Mouse (Mus musculus) lung, postnatal 4 days (tissue): ENCODE measurements around the gene Stat5b.
A peak's percentile ranks its signal among the peaks of the same experiment; 100 is the strongest.

Experiments
- DNase-seq, 2 experiments: peaks; one replicate each; pipeline ENCODE4 v3.0.0; 2021

Stat5b gene

DNA sequence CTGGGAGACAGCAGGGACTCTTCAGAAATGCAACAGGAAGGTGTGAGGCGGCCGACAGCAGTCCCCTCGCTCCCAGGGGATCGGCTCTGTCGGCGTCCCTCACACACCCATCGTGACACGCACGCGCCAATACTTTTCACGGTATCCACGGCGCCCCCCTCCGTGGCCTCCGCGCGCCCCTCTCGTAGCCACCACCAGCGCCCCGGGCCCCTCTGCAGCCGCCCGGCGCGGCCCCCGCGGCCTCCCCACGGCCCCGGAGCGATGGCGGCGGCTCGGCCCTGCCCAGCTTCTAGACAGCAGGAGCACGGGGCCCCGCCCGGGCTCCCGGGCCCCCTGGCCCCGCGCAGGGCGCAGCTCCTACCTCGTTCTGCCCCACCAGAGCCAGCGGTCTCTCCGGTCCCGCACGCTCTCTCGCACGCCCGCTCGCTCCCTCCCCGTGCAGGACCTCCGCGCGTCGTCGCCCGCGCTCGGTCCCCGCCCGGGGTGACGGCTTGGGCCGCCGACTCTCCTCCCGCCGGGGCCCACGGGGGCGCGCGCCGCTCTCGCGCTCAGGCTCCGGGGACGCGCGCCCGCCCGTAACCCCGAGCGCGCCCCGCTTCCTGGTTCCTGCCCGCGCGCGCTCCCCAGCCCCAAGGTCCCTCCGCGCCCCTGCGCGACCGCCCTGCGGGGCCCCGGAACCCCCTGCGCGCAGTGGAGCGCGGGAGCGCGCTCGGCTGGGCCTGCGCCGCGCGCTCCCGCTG is at the start of gene Stat5b:
Stat5b (minus strand) TSS at position 687 of the 740 bp plus-strand sequence.
- DNase-seq: peak; percentile 84 to 93

DNA sequence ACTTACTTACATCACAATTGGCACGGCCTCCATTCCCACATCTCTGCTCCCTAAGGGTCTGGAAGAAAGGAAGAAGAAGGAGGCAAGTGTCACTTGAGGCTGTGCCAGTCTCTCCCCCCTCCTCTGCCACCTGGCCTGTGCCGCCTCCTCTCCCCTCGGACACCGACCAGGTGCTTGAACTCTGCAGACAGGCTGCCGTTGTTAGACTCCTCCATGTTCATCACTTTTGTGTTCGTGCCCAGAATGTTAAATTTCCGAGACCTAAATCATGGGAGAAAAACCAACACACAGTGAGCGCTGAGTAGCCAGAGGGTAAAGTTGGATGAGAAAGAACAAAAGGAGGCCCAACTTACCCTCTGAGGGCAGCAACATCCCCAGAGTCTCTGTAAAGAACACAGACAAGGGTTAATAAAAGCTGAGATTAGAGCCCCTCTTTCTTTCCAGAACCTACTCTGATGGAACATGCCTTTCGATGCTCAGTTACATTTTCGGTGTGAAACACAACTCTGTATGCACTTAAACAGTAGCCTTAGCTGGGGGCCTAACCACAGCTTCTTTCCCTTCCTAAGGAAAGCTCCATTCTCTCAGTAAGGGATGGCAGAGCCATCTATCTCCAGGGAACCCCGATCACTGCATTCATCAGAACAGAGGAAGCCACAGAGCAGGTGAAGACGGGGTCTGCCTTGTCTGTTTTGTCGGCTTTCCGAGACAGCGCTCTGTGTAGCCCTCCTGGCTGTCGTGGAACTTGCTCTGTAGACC is 48.1 kb upstream of the Stat5b start:
- no peak for DNase-seq

DNA sequence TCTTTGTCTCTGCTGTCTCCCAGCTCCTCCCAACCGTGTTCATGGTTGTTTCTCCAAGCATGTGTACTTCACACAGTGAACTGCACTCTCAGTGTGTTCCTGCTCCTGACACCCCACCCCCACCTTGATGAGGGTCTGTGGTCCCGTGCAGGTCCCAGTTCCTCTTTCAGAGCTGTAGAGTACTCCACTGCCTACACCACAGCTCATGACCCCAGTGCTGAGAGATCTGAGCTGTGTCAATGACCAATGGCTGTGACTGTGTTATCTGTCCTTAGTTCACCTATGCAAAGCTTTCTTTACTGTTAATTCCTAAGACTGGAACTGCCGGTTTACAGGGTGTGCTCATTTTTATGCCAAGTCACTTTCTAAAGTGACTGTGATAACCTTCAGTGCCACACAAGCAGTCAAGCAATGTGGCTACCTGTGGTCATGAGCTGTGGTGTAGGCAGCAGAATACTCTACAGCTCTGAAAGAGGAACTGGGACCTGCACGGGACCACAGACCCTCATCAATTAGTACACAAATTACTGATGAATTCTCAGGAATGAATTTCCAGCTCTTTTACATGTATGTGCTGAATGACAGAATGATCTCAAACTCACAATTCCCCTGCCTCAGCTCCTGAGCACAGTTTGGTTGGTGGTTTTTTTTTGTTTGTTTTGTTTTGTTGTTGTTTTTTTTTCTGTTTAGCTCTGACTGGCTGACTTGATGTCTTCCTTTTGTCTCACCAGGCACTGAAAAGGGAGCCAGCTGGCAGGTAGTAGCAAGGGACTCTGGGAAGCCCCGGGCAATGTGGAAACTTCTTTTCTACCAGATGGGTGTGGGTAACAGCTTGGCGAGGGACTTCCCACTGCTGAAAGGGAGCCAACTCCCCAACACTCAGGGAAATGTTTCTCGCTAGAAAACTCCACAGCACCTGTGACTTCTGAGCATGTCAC is 47.0 kb upstream of the Stat5b start:
- DNase-seq: no peak

DNA sequence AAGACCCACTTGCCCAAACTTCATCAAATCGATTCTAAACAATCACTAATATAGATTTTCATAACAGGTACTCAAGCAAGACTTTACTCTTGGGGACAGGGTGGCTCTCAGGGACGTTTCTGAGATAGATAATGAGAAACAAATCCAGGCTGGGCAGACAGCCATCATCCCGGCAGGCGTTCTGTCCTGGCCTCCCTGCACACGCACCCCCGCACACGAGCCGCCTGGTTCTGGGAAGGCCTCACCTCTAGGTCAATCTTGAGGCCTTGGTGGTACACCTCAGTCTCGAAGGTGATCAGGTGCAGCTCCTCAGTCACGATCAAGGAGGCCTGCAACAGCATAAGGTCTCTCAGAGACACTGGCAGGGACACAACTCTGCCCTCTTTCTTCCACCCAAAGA is 45.6 kb upstream of the Stat5b start:
- DNase-seq: no peak

DNA sequence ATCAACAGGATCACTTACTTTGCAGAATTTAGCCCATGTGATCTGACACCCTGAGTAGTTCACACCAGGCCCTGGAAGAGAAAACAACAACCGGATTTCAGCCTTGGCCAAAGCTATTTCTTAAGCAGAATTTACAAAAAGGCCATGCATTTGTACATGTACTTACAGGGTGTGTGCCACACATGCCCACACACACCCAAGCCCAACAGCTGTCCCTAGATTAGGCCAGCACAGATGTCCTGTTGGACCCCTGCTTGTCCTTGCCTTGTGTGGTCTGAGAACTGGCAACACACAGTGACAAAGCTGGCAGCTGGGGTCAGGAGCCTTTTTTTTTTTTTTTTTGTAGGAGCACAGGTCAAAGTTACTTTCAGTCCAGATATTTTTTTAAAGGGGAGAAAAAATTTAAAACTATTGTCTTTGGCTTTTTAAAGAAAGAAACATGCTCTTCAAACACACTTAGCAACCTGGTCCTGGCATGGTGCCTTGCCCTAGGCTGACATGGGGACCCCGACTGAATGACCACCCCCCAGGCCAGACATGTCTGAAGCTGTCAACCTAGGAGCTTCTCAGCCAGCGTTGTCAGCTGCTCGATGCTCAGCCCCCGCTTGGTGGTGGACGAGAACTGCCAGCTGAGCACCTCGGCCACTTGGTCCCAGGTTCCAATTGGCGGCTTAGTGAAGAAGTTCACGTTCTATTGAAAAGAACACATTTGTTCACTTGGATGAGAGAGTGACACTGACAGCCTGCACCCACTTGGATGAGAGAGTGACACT is 43.8 kb upstream of the Stat5b start:
- DNase-seq: no peak

DNA sequence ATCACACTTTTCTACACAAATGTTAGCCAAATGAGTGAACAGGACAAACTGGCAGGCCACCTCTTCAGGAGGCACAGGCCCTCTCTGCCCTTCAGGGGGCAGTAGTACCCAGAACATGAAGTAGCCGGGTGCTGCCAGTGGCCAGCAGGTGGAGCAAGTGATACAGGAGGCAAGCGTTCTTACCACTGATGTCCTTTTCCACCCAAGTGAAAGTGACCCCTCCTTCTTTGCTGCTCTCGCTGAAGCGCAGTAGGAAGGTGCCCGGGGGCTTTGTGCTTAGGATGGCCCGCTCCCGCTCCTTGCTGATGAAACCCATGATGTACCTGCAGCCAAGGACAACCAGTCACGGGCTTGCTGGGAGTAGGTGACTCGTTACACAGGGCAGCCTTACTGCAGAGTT is 43.0 kb upstream of the Stat5b start:
- DNase-seq: peak; percentile 90 to 93

DNA sequence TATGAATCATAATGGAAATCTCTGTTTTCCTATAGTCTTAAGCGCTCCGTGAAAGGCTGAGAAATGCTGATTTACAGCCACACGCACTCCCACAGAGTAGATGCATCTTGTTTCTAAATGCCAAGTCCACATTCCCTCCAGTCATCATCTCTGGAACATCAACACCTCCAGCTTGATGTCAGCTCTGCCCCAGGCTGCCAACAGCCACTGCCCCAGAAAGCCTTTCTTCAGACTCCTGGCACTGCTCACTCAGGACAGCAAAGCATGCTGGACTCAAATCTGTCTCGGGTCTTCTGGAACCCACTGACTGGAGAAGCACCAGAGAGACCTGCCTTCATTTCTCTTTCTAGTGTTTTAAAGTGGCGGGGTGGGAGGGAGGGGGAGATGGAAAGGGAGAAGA is 41.9 kb upstream of the Stat5b start:
- no peak for DNase-seq

DNA sequence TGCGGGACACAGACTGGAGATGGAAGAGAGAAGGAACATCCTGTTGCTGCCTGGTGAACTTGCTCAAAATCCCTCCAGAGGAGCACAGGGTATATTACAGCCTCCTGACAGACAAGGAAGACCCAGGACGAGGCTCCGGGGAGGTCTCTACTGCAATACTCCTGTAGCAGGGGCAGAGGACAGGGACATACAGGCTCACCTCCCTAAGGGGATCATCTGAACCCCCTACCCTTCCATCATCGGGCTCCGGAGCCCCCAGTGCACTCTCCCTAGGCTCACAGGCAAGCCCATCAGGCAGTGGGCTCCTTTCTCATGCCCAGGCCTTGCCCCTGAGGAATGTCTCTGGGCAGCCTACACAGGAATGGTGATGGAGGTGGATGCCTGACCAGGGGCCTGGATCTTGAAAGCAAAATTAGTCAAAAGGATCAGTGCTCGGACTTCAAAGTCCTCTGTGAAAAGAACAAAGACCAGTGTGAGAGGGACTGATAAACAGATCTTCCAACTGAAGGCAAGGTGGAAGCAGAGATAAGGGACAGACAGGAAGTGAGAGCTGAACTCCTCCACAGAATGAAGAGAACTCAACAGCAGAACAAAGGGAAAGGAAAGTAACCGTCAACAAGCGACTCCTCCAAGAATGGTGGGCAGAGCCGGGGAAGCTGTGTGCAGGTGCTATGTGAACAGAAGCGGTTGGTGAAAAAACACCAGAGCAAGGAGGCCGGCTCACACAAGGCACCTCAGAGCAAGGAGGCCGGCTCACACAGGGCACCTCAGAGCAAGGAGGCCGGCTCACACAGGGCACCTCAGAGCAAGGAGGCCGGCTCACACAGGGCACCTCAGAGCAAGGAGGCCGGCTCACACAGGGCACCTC is 41.0 kb upstream of the Stat5b start:
- DNase-seq: peak in 1 of 2 experiments; percentile 36

DNA sequence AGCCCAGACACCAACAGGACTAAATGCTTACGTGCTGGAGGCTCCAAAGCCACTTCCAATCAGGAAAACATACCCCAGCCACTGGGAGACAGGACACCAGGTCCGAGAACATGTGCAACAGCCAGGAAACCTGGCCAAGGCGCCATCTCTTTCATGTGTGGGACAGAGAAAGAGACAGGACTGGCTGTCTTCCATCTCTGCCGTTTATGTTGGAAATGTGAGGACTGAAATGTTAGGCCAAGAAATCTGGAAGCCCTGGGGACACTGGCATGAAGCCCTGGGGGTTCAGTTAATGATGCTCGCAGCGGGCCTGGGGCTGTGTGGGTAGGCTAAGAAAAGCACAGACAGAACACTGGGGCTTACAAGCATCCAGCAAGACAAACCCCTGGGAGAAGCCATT is 40.0 kb upstream of the Stat5b start:
- peak; percentile 28 to 64 for DNase-seq

DNA sequence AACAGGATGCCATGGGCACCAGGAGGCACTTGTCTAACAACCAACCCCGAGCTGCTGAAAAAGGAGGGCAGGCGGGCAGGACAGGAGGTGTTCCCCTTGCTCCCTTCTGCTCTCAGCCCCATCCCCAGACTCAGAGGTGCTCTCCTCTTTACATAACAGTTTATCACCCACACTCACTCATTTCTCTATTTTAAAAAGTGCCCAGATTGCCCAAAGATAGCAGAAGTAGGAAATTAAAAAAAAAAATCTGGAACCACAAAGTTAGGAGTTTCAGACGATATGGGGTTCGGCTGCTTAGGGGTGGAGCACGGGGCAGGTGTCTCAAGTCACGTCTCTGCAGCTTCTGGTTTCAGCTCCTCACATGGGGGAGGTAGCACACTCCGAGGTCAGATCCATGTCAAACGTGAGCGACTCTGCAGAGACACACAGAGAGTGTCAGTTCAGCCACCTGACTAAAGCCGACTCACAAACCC is 37.9 kb upstream of the Stat5b start:
- DNase-seq: no peak

DNA sequence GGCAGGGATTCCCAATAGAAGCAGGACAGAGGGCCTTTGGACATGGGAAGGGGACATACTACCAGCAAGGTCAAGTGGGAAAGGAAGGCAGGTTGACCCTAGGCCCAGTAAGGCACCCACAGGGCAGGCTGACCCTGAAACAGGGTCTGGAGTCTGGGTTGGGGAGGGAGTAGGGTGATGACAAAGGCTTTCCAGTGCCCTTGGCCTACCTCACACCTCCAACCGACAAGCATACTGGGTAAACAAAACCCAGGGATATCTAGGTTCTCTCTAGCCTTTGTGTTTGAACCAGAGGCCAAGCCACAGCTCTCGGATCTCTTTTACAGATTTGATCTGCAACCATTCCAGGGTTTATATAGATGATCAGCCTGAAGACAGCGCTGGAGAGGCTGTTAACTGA is 37.2 kb upstream of the Stat5b start:
- no peak for DNase-seq

DNA sequence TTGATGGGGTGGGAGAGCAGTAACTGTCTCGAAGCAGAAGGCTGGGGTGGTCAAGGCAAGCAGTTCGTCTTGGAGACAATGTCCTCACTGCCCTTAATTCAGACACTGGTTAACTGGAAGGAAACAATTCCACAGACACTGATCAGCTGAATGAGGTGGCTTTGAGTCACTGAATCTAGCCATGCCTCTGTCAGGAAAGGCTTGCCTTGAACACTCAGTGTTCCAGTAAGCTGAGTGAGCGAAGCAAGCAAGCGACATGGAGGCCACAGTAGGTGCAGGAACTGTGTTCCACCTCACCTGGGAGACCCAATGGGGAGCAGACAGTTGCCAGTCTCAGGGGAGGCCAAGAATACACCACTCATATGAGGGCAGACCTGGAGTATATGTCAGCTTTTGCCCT is 36.7 kb upstream of the Stat5b start:
- DNase-seq: no peak

DNA sequence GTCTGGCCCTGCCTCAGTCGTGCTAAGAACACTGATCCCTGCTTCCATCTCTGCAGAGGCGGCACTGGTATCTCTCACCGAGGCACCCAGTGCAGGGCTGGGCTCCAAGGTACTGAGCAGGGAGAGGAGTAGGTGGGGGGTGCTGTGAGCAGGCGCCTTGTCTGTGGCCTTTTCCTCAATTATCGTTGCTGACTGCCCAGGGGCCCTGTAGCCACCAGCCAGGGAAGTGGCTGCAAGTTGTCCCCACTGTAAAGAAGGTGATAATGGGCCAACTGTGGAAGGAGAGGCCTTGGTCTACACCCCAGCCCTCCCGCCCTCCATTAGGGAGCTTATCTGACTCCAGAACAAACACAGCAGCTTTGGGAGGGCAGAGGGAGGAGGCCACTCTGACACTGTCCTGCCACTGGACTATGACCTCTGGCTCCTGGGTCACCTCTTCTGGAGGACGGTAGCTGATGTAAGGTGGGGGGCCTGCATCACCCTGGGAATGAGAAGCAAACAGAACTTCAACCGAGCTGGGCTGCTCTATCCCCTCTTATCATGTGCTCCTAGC is 35.7 kb upstream of the Stat5b start:
- DNase-seq: no peak

DNA sequence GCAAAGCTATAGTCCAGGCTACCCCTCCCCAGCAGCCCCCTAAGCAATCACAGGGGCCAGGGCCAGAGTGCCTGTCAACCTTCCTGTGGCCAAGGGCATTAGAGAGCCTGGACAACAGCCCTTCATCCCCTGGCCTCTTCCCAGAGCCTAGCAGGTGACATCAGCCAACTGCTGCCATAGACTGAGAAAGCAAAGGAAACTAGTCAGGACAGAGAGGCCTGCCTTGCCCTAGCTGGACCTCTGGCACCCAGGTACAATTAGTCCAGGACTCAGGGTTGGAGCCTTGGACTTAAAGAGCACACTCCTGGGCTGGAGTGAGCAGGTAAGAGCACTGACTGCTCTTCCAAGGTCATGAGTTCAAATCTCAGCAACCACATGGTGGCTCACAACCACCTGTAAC is 34.9 kb upstream of the Stat5b start:
- no peak for DNase-seq

DNA sequence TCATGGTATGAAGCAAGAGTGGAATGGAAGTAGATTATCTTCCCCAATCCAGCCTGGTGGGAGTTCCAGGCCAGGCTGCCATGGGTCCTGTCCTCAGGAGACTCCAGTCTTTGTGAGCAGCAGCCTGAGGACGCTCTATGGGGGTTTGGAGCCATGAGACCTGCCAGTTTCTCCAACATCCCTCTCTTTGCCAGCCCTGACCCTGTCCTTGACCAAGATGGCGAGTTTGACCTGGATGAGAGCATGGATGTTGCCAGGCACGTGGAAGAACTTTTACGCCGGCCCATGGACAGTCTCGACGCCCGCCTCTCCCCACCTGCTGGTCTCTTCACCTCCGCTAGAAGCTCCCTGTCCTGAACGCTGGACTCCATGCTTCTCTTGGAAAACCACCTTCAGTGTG is 33.1 kb upstream of the Stat5b start:
- DNase-seq: no peak

DNA sequence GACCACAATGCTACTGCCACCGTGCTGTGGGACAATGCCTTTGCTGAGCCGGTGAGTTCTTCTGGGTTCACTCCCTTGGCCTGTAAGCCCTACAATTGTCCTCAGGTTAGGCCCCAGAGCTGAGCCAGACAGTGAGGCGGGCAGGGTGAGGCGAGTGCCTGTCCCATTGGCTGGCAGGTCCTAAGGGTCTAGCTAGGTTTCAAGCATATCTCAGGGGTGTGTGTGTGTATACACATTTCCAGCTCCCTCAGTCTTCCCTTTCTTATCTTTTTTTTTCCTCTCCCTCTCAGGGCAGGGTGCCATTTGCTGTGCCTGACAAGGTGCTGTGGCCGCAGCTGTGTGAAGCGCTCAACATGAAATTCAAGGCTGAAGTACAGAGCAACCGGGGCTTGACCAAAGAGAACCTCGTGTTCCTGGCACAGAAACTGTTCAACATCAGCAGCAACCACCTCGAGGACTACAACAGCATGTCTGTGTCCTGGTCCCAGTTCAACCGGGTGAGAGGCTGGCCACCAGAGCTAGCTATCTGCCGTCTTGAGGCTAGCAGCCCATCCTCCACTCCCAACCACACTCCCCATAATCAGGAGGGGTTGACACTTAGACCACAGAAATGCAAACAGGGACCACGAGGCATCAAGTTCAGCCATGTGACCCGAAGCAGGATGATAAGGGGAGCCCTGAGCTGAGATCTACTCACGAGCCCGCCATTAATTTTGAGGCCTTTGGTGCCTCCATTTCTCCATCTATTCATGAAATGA is 29.0 kb upstream of the Stat5b start:
- DNase-seq: no peak

DNA sequence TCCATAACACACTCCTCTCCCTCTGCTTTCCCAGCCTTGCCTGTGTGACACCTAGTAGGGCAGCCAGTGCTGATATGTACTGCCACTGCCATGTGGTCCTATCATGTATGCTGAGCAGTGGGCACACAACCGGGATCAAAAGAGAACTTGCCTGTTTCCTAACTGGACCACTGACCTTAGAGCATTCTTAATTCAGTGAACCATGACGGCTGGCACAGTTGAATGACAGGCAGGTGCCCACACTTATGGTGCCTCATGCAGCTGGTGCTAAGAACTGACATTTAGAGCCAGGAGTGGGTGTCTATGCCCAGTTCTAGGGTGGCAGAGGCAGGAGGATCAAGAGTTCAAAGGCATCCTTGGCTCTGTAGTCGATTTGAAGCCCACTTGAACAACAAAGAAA is 25.2 kb upstream of the Stat5b start:
- DNase-seq: no peak

DNA sequence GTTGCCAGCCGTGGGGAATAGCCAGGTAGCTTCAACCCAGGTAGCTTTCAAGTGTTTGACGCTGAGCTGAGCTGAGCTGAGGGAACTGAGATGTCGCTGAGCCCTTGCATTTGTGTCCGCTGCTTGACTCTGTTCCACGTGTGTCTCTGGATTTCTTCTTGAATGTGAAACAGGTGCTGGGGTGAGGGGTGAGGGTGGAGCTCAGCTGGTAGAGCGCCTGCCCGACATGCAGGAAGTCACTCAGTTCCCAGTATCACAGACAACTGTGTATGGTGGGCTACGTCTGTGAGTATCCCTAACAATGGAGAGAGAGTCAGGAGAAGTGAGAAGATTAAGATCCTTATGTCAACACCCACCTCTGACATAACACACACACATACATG is 20.4 kb upstream of the Stat5b start:
- no peak for DNase-seq

DNA sequence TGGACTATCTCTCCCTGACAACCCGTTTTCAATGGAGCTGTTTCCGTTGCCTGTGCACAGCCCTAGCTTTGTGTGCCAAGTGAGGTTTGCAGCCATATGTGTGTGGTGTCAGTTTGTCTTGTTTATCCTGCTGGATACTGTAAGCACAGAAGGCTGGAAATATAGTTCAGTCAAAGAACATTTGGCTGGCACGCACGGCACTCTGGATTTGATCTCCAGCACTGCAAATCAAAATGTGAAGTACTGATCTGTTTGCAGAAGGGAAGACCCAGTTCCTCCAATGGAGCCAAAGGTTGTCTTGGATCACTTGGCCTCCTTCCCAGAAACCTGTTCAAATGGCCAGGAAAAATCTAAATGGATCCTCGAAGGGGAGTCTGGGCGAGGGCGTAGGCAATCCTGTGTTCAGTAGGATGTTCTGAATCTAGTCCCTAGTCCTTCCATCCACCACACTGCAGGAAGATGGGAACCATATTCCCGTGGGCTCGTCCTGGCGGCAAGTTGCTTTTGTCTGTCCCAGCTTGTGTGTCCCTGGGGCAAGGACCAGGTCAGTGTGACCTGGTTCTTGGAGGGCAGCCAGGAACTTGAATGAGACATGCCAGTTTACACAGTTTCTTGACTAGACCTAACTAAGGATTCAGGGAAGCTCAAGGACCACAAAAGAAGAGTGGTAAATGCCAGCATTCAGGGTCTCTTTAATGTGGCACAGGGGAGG is 19.9 kb upstream of the Stat5b start:
- no peak for DNase-seq

DNA sequence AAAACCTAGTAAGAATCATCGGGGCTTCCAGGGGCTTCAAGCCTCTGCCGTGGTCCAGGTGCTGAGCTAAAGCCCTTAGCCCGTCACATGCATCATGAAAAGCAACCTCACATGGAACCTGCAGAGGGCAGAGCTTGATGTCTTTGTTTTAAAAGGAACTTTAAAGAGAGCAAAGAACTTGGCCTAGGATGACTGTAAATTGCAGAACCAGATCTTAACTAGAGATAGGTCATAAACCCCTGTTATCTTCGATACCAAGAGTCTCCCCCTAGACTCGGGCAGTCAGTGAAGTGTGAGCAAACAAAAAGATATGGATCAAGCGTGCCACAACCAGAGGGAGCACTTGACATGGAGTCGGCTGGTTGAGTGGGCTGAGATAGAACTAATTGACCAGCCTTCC is 15.1 kb upstream of the Stat5b start:
- DNase-seq: no peak
